Mouse (Mus musculus) myocyte (in vitro differentiated cells): Measurements from ENCODE around the gene Grik5. TPM values are rescaled to one million over a fixed set of nuclear protein-coding genes. Genes with fewer than 3 reads are reported as not detected.

Experiments used
- H3K27me3 ChIP-seq: one replicate; pipeline ENCODE4 v1.6.1; 2011; ENCODE audit not compliant: control insufficient read depth, insufficient read depth, insufficient read length
- H3K36me3 ChIP-seq: one replicate; pipeline ENCODE4 v1.6.1; 2011; ENCODE audit not compliant: control insufficient read depth, insufficient read depth
- H3K4me2 ChIP-seq: one replicate; pipeline ENCODE4 v1.6.1; 2011; ENCODE audit warnings: low read depth, control low read depth
- H3K4me3 ChIP-seq: one replicate; pipeline ENCODE4 v1.5.1; 2011; ENCODE audit warnings: mild to moderate bottlenecking, control low read depth, moderate library complexity
- H3K79me2 ChIP-seq: one replicate; pipeline ENCODE4 v1.6.1; 2011; ENCODE audit not compliant: control insufficient read depth, insufficient read depth
- H3ac ChIP-seq: one replicate; pipeline ENCODE4 v1.6.1; 2011; ENCODE audit not compliant: control insufficient read depth, insufficient read length
- CEBPB ChIP-seq: IDR thresholded peaks from 2 replicates; pipeline ENCODE4 v1.6.1; 2011; ENCODE audit warnings: mild to moderate bottlenecking, moderate library complexity; ENCODE audit not compliant: poor library complexity, insufficient read depth, severe bottlenecking
- E2F4 ChIP-seq: IDR thresholded peaks from one replicate; pipeline ENCODE4 v1.6.1; 2011; ENCODE audit warnings: mild to moderate bottlenecking, control low read depth, moderate library complexity; ENCODE audit not compliant: insufficient read depth
- MAX ChIP-seq: IDR thresholded peaks from one replicate; pipeline ENCODE4 v1.6.1; 2011; ENCODE audit warnings: low read depth, mild to moderate bottlenecking, control low read depth
- MYOD1 ChIP-seq, 3 experiments: IDR thresholded peaks; one replicate each; pipeline ENCODE4 v1.6.1; 2011; ENCODE audit warnings: control low read depth in 2 of 3, low read depth in 2 of 3, mild to moderate bottlenecking in 2 of 3, moderate library complexity in 1 of 3; ENCODE audit not compliant: insufficient read length in 2 of 3, control insufficient read depth in 1 of 3
- MYOG ChIP-seq, 3 experiments: IDR thresholded peaks; one replicate each; pipeline ENCODE4 v1.6.1; 2011; ENCODE audit warnings: control low read depth in 2 of 3, low read depth in 2 of 3, mild to moderate bottlenecking in 2 of 3; ENCODE audit not compliant: insufficient read length in 2 of 3, control insufficient read depth in 1 of 3, insufficient read depth in 1 of 3
- POLR2A ChIP-seq: IDR thresholded peaks from one replicate; pipeline ENCODE4 v1.6.1; 2011; ENCODE audit warnings: low read depth, mild to moderate bottlenecking, control low read depth, moderate library complexity; ENCODE audit not compliant: insufficient read length
- POLR2AphosphoS2 ChIP-seq: IDR thresholded peaks from one replicate; pipeline ENCODE4 v1.6.1; 2011; ENCODE audit warnings: low read depth, control low read depth; ENCODE audit not compliant: insufficient read length
- REST ChIP-seq: IDR thresholded peaks from one replicate; pipeline ENCODE4 v1.6.1; 2011; ENCODE audit warnings: mild to moderate bottlenecking, control low read depth, moderate library complexity; ENCODE audit not compliant: insufficient read depth, insufficient read length
- SRF ChIP-seq: IDR thresholded peaks from one replicate; pipeline ENCODE4 v1.6.1; 2011; ENCODE audit warnings: low read depth; ENCODE audit not compliant: control insufficient read depth, insufficient read length
- TCF12 ChIP-seq: IDR thresholded peaks from one replicate; pipeline ENCODE4 v1.6.1; 2011; ENCODE audit warnings: mild to moderate bottlenecking, control low read depth; ENCODE audit not compliant: poor library complexity, insufficient read depth, severe bottlenecking
- TCF3 ChIP-seq: IDR thresholded peaks from one replicate; pipeline ENCODE4 v1.6.1; 2011; ENCODE audit warnings: low read depth, control low read depth; ENCODE audit not compliant: insufficient read length
- USF1 ChIP-seq: IDR thresholded peaks from one replicate; pipeline ENCODE4 v1.6.1; 2011; ENCODE audit warnings: low read depth, mild to moderate bottlenecking, control low read depth, moderate library complexity
- polyA plus RNA-seq: library from polyadenylated mRNA; unstranded; fragments of >200 nt; fragmentation: generic; extraction: Trizol; gene quantifications from one replicate; pipeline ENCODE4 v1.2.1, GENCODE M21; 2012; ENCODE audit warnings: missing spikeins

The Grik5 gene
- polyA plus RNA-seq, 1 experiment, result 14.7 TPM

- H3K27me3 ChIP-seq, result peaks cover 22% of the 10 kb centered on the region
- H3ac ChIP-seq, result no peak within 1 kb of the TSS
- H3K4me3 ChIP-seq, result no peak within 1 kb of the TSS
- H3K4me2 ChIP-seq, result no peak within 1 kb of the TSS
- H3K79me2 ChIP-seq, result no peaks in the 10 kb centered on the region
- TF ChIP-seq MYOD1 (IDR thresholded peaks at IDR 0.05; ENCODE audit: control insufficient read depth in 1 of 3, insufficient read length in 2 of 3, low read depth in 2 of 3) (no peak), REST (no peak), E2F4 (no peak), MYOG (IDR thresholded peaks at IDR 0.05; ENCODE audit: control insufficient read depth in 1 of 3, insufficient read depth in 1 of 3, insufficient read length in 2 of 3, low read depth in 2 of 3) (no peak), MAX (no peak), TCF12 (no peak), SRF (no peak), TCF3 (no peak), POLR2AphosphoS2 (no peak), USF1 (no peak), POLR2A (no peak), CEBPB (no peak)
- H3K36me3 ChIP-seq, result no peaks in the 10 kb centered on the region
These were observed 66.6 kb downstream of the Grik5 start, which contains the start of gene Atp1a3 for GRCm38 (mm10) chr7:25005421-25006065. TSS of gene Atp1a3 (minus strand) at chr7:25005958.

- no peak for TF ChIP-seq CEBPB
- TF ChIP-seq REST, result no peak
- no peak for TF ChIP-seq MYOD1 (IDR thresholded peaks at IDR 0.05; ENCODE audit: control insufficient read depth in 1 of 3, insufficient read length in 2 of 3, low read depth in 2 of 3)
- no peak for TF ChIP-seq TCF12
- no peak for TF ChIP-seq TCF3
- no peak for TF ChIP-seq USF1
- TF ChIP-seq MYOG (IDR thresholded peaks at IDR 0.05; ENCODE audit: control insufficient read depth in 1 of 3, insufficient read depth in 1 of 3, insufficient read length in 2 of 3, low read depth in 2 of 3), result no peak
- no peak for TF ChIP-seq SRF
- no peak for TF ChIP-seq POLR2AphosphoS2
- no peak for TF ChIP-seq POLR2A
- TF ChIP-seq MAX, result no peak
- no peak for TF ChIP-seq E2F4
- no peak overlapping the region for H3K4me3 ChIP-seq
These were observed 67.3 kb downstream of the Grik5 start for GRCm38 (mm10) chr7:25004806-25005205.

DNA sequence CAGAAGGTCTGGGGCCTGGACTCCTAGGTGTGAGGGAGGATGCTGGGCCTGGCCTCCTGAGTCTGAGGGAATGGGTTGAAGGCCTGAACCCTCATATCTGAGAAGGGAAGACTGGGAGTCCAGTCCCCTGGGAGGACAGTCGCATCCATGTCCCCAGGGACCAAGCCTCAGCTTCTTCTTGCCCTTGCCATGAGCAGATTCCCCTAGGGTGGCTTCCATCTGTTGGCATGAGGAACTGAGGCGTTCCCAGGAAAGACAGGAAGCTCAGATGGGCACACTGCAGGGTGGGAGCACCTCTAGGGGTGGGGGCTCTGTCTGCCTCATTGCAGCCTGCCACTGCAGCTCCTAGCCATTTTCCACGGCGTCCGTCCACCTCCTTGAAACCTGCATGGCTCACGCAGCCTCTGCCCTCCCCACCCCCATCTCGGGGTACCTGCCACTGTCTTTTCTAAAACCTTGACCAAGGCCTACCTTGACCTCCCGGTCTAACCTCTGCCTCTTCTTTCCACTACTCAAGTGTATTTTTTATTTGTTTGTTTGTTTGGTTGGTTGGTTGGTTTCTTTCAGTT, 68.2 kb downstream of the Grik5 start:
- no peak overlapping the region for H3ac ChIP-seq
- H3K4me2 ChIP-seq, result no peak overlapping the region
- H3K4me3 ChIP-seq, result no peak overlapping the region
- no peaks in the 10 kb centered on the region for H3K79me2 ChIP-seq
- TF ChIP-seq E2F4 (no peak), MYOD1 (IDR thresholded peaks at IDR 0.05; ENCODE audit: control insufficient read depth in 1 of 3, insufficient read length in 2 of 3, low read depth in 2 of 3) (no peak), POLR2A (no peak), USF1 (no peak), REST (no peak), POLR2AphosphoS2 (no peak), TCF12 (no peak), MYOG (IDR thresholded peaks at IDR 0.05; ENCODE audit: control insufficient read depth in 1 of 3, insufficient read depth in 1 of 3, insufficient read length in 2 of 3, low read depth in 2 of 3) (no peak), CEBPB (no peak), TCF3 (no peak), SRF (no peak), MAX (no peak)
- H3K27me3 ChIP-seq, result peaks cover 22% of the 10 kb centered on the region
- H3K36me3 ChIP-seq, result no peaks in the 10 kb centered on the region

More at GRCm38 (mm10) chr7:25004806-25005205, 67.3 kb downstream of the Grik5 start:
- Histone ChIP-seq H3K27me3 (peaks cover 22% of the 10 kb centered on the region), H3ac (no peak overlapping the region), H3K4me2 (no peak overlapping the region), H3K79me2 (no peaks in the 10 kb centered on the region), H3K36me3 (no peaks in the 10 kb centered on the region)

GRCm38 (mm10) chr7:25003291-25003690, 68.9 kb downstream of the Grik5 start:
- H3K27me3 ChIP-seq, result peaks cover 20% of the 10 kb centered on the region
- H3ac ChIP-seq, result no peak overlapping the region
- no peak for TF ChIP-seq TCF12

More at GRCm38 (mm10) chr7:25003291-25003690, 68.9 kb downstream of the Grik5 start:
- no peaks in the 10 kb centered on the region for H3K79me2 ChIP-seq
- no peak overlapping the region for H3K4me3 ChIP-seq
- no peak overlapping the region for H3K4me2 ChIP-seq
- H3K36me3 ChIP-seq, result no peaks in the 10 kb centered on the region
